Mouse (Mus musculus): ENCODE measurements at regions not wholly inside any gene's neighbourhood (a gene's known extent, or its start where the extent isn't known, plus 50 kb on each side); places are given as distances from the start of the nearest gene placed in this dataset.

- DNase-seq (ENCODE audit: low spot score), result no peak
Observed at GRCm38 (mm10) chr3:63638572-63638971, 154.9 kb upstream of the Gm34302 start.

- DNase-seq (ENCODE audit: low spot score), result no peak
Observed at GRCm38 (mm10) chr3:63637913-63638312, 154.2 kb upstream of the Gm34302 start.

- no peak for DNase-seq (ENCODE audit: low spot score)
Observed at GRCm38 (mm10) chr3:63627724-63628123, 144.0 kb upstream of the Gm34302 start.

- DNase-seq (ENCODE audit: low spot score), result no peak
Observed at GRCm38 (mm10) chr3:63616127-63616526, 132.4 kb upstream of the Gm34302 start.

- DNase-seq (ENCODE audit: low spot score), result no peak
Observed at GRCm38 (mm10) chr3:63613652-63614051, 130.0 kb upstream of the Gm34302 start.

- DNase-seq (ENCODE audit: low spot score), result no peak
Observed at GRCm38 (mm10) chr3:63612767-63613363, 129.2 kb upstream of the Gm34302 start.

- DNase-seq (ENCODE audit: low spot score), result no peak
Observed at GRCm38 (mm10) chr3:63610113-63610919, 126.6 kb upstream of the Gm34302 start.

GRCm38 (mm10) chr3:63609454-63610112, 125.9 kb upstream of the Gm34302 start:
- DNase-seq (ENCODE audit: low spot score), result peak; percentile 5

GRCm38 (mm10) chr3:63582717-63583696, 99.3 kb upstream of the Gm34302 start:
- DNase-seq (ENCODE audit: low spot score), result no peak

GRCm38 (mm10) chr3:63582180-63582579, 98.5 kb upstream of the Gm34302 start:
- DNase-seq (ENCODE audit: low spot score), result no peak

GRCm38 (mm10) chr3:63570607-63571353, 87.1 kb upstream of the Gm34302 start:
- peak; percentile 55 for DNase-seq (ENCODE audit: low spot score)

GRCm38 (mm10) chr3:63570082-63570481, 86.4 kb upstream of the Gm34302 start:
- no peak for DNase-seq (ENCODE audit: low spot score)

GRCm38 (mm10) chr3:63569004-63569596, 85.4 kb upstream of the Gm34302 start:
- no peak for DNase-seq (ENCODE audit: low spot score)

- DNase-seq (ENCODE audit: low spot score), result no peak
Observed at GRCm38 (mm10) chr3:63567726-63568125, 84.0 kb upstream of the Gm34302 start.

GRCm38 (mm10) chr3:63563057-63563456, 79.4 kb upstream of the Gm34302 start:
- no peak for DNase-seq (ENCODE audit: low spot score)

- no peak for DNase-seq (ENCODE audit: low spot score)
Observed at GRCm38 (mm10) chr3:63562532-63562931, 78.9 kb upstream of the Gm34302 start.

- no peak for DNase-seq (ENCODE audit: low spot score)
Observed at GRCm38 (mm10) chr3:63560745-63561151, 77.1 kb upstream of the Gm34302 start.

GRCm38 (mm10) chr3:63556741-63557140, 73.1 kb upstream of the Gm34302 start:
- DNase-seq (ENCODE audit: low spot score), result no peak

- no peak for DNase-seq (ENCODE audit: low spot score)
Observed at GRCm38 (mm10) chr3:63554872-63555271, 71.2 kb upstream of the Gm34302 start.

GRCm38 (mm10) chr3:63553426-63553825, 69.7 kb upstream of the Gm34302 start:
- DNase-seq (ENCODE audit: low spot score), result no peak

GRCm38 (mm10) chr3:63551661-63552060, 68.0 kb upstream of the Gm34302 start:
- DNase-seq (ENCODE audit: low spot score), result no peak
